Mouse (Mus musculus): ENCODE measurements around the gene Fcna.

Fcna gene

DNA sequence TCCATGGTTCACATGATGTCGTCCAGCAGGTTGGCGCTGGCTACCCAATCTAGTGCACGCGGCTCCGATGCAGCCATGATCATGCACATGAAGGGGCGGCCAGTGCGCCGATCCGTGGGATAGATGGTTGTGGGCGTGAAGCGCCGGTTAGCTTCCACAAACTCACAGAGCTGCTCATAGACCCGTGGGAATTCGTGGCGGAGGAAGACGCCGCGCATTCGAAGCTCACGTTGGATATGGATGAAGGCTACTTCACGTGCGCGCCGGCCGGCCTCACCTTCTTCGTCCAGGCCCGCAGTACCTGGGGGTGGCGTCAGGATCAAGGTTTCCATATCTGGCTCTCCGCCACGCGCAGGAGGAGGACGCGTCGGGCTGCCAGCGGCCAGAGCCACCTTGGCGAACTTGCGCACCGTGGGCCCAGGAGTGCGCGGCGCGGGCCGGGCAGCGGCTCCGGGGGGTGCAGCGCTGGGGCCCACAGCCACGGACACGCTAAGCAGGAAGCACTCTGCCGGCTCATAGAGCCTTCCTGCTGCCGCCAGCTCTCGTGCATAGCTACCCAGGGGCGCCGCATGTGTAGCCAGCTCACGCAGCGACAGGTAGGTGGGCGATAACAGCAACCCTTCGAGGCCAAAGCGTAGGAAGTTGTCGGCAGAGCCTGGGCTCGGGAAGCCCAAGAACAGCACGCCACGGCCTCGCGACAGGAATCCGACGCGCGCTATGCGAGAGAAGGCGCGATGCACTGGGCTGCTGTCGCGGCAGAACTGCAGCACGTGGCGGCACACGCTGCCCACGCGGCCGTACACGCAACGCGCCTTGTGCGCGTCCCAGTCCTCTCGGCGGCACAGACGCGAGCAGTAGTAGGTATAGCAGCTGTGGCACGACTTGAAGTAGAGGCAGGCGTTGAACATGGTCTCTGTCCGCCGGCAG lies 50.6 kb downstream of the Fcna start:
- no peak for DNase-seq

DNA sequence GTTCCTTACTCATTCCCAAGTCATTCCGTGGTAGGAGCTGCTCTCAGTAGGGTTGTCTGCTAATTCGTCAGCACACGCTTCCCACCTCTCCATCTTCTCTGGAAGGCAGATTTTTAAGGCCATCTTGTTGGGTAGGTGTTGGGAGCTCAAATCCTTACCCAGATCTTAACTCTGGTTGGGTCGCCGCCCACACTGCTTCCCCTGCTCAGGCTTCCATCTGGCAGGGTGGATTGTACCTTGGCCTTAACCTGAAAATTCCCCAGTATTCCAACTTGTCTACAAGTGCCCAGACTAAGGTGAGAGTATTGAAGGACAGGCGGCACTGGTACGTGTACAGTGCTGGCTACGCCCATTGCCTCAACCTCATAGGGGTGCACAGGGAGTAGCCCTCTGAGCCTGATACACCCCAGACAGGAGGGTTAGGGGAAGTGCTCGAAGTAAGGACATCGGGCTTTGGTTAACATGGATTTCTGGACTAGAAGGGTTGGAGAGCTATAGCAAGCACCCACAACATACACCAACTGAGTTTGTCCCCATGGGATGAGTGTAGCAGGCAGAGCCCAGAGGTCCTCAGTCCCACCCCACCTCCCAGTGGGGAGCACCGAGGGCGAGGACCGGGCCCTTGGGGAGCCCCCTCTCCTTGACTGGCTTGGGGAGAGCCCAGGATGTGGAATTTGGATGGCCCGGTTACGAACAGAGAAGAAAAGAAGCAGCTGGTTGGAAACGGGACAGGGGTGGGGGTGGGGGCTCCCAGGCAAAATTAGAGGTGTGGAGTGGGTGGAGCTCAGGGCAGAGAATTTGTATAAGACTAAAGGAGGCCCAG lies 51.6 kb downstream of the Fcna start:
- DNase-seq: no peak

DNA sequence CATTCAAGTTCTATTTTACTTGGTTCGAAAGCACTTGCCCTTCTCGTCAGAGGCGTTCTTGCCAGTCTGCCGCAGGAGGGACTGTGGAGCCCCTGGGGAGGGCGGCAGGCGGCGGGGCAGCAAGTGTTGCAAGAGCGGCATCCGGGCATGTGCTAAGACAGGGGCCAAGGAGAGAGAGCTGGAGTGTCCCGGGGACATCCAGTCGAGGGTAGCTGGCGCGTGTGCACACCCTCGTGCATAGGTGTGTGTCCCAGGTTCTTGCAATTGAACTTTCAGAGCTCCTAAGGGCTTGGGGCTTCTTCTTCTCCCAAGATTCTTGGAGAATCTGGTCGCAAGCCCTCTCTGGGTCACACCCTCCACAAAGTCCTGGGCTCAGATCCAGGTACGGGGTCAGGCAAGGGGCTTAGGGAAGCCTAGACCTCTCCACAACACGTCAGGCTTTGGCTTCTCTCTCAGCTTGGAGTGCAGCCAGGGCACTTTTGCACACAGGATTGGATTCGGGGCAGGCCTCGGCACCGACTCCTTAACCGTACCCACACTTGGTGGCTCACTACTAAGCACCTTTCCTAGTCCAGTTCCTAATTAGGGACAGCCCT lies 52.3 kb downstream of the Fcna start:
- peak; percentile 28 for DNase-seq
